Mouse (Mus musculus) B cell, adult 2 months (primary cell): ENCODE data around the gene Fam131a.

Source experiments
- DNase-seq, 2 experiments: peaks; one replicate each; pipeline ENCODE4 v3.0.0; 2022

The Fam131a gene

DNA sequence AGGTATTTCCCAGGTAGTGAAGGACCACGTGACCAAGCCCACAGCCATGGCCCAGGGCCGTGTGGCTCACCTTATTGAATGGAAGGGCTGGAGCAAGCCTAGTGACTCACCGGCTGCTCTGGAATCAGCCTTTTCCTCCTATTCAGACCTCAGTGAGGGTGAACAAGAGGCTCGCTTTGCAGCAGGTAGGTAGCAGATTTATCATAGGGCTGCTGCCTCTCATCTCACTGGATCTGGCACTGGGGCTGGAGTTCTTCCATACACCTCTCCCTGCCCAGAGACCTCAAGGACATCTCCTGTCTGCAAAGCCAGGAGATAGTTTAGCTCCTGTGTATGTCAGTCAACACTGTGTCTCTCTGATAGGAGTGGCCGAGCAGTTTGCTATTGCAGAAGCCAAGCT, 6.2 kb downstream of the Fam131a start:
- DNase-seq: no peak

DNA sequence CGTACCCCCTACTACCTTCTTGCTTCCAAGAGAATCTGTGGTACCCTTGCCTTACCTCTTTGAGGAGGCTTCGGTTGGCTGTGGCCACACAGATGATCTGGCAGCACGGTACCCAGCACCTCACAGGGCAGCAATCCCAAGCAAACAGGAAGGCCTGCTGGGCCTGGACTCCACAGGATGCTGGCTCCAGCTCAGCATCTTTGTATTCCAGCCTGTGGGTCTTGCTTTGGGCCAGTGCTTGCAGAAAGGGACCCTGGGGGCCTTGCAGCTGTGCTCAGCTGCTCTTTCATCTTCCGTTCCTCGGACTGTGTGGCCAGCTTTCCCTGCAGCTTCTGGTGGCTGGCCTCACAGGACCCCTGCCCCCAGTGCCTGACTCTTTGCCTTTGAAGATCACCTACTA, 7.0 kb downstream of the Fam131a start:
- DNase-seq: no peak

DNA sequence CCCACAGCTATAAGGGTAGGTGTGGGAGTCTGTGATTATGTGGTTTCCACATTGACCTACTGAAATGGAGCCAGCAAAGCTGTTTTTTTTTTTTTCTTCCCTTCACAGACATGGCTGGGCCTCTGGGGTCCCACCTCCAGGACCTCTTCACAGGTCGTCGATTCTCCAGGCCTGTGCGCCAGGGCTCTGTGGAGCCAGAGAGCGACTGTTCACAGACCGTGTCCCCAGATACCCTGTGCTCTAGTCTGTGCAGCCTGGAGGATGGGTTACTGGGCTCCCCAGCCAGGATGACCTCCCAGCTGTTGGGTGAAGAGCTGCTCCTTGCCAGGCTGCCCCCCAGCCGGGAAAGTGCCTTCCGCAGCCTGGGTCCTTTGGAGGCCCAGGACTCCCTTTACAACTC, 8.3 kb downstream of the Fam131a start:
- no peak for DNase-seq

DNA sequence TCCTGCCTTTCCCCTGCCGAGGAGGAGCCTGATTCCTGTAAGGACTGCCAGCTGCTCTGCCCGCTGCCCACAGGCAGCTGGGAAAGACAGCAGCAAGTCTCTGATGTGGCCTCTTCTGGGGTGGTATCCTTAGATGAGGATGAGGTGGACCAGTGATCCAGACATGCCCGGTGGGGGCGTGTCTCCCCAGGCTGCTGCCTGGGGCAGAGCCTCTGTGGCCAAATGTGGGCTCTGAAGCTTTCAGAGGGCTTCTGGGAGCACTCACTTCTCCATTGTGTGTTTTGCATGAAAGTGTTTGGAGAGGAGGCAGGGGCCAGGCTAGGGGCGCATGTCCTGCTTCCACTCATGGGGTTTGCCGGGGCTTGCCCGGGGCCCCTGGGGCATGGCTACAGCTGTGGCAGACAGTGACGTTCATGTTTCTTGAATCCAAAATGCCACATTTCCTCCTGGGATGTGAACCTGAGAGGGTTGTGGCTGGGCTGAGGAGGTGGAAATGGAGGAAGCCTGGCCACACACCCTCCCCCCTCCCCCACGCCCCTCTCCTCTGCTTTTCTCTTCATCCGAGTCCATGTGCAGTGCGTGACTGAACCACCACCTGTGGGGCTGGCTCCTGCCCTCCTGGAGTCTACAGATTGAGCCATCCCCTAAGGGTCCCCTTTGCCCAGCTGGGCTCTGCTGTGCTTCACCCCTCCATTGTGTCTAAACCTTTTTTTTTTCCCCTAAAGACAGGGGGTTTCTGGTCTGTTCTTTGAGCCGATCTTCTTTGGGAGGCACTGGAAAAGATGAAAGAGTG, 8.9 kb downstream of the Fam131a start:
- no peak for DNase-seq

DNA sequence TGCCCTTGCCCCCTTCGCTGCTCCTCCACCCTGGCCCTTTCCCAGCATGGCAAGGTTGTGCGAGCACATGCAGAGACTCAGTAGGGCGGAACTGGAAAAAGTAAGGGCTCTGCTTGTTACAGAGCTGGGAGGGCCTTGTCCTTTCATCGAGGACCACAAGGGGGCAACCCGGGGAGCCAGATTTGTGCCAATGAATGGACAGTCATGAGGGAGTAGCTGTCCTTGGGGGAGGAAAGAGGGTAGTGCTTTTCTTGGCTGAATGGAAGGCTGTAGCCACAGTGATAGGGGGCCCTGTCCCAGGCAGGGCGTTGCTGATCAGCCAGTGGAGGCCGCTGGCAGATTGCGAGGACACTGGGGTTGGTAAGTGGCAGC, 9.5 kb downstream of the Fam131a start:
- peak; percentile 62 to 66 for DNase-seq

DNA sequence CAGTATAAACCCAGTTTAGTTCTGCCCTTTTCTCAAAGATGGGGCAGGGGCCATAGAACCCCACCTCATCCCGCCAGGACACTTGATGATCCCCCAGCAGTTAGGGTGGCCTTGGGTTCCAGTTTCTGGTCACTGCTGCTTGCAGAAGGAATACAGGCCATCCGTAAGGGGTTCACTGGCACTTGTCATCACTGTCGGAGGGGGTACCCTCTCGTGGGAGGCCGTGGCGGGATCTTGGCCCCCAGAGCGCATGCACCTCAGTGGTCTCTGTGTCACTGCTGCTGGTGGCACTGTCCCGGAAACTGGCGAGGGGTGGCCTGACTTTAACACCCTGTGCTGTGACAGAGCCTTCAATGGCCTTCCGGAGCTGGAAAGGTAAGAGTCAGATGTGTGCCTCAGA, 10.0 kb downstream of the Fam131a start:
- DNase-seq: no peak

DNA sequence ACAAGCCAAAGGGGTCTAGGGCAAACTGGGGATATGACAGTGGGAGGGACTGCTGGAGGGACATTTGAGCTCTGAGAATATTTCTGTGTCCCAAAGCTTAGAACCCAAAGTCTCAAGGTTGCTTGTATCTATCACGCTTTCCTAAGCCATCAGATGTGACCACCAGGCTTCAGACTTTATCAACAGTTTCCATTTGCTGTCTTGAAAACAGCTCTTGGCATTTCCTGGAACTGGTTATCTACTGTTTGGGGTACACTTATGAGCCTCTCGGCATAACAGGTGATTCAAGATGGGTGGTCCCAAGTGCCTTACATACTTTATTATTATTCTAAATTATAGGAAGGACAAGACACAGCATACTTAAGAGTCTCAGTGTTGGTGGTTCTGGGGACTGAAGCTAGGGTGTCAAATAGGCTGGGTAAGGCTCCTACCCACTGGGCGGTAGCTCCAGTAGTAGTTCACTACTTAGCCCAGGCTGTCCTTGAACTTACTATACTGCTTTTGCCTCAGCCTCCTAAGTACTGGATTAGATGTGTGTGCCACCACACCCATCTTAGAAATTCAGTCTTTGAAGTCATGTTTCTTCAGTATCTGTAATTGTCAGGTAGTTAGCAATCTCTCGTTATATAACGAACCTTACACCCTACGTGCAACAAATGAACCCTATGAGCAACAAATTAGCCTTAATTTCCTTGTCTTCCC, 10.8 kb downstream of the Fam131a start:
- no peak for DNase-seq

DNA sequence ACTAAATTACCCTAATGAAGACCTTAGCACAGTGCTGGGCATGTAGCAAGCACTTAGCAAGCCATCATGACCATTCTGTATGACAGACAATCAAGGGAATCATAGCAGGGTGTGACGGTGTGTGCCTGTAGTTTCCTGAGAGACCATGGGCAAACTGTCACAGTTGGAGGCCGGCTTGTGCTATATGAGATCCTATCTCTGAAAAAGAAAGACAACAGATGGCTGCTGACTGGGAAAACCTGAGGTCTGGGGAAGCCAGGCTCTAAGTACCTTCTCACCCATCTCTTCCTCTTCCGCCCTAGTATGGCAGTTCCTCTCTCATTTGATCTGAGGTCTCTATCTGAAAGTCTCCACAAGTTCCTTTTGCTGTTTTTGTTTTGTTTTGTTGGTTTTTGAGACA, 12.7 kb downstream of the Fam131a start:
- DNase-seq: no peak

DNA sequence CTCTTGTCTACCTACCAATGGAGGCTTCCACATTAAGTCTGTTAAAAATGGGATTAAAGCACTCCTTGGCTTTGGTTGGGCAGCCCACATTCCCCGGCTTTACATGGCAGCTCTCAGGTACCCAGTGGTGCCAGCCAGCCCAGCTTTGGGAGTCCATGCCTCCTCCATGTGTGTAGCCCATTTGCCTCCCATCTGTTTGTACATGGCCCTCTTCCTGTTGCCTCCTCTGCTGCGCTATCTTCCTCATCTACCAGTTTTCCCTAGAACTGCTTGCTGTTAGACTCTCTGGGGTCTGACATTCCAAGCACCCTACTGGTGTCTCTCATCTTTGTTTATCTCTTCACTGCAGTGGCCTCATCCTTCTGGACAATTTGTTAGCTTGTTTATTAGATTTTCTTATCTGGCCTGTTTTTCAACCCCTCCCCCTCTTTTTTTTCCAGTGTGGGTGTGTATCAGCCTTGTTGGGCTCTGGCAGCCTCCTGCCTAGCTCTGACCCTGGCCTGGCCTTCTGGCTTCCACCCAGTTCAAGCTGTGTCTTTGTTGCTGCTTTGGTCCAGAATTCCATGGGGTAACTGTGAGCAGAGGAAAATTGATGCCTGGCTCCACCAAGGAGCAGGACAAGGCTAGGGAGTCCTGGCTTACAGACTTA, 13.5 kb downstream of the Fam131a start:
- no peak for DNase-seq

DNA sequence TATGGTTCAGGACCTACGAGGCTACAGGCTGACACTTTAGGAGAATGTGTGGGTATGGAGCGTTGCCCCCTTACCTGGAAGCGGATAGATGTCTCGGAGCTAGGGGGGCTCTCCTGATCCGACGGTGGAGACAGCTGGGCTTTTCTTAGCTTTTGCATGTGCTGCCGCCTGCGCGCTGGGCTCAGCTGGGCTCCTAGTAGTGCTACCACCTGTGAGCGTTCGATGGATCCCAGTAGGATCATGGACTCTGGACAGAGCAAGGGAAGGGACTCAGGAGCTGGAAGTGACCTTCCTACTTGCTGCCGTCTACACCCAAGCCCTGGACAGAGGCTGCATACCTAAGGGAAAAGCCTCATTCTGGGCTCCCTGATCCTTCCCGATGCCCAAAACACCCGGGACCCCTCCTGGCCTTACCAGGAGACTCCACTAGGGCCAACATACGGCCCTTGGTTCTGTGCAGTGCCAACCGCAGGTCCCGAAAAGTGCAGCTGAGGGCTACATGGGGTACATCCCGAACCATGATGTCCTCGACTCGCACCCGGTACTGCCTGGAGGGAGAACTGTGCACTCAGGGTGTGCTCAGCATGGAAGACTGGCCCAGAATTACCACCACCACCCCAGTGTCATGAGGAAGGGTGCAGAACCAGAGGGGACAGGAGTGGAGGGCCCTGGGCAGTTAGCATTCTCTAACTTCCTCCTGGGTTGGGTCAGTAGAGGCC, 15.3 kb downstream of the Fam131a start:
- DNase-seq: no peak

DNA sequence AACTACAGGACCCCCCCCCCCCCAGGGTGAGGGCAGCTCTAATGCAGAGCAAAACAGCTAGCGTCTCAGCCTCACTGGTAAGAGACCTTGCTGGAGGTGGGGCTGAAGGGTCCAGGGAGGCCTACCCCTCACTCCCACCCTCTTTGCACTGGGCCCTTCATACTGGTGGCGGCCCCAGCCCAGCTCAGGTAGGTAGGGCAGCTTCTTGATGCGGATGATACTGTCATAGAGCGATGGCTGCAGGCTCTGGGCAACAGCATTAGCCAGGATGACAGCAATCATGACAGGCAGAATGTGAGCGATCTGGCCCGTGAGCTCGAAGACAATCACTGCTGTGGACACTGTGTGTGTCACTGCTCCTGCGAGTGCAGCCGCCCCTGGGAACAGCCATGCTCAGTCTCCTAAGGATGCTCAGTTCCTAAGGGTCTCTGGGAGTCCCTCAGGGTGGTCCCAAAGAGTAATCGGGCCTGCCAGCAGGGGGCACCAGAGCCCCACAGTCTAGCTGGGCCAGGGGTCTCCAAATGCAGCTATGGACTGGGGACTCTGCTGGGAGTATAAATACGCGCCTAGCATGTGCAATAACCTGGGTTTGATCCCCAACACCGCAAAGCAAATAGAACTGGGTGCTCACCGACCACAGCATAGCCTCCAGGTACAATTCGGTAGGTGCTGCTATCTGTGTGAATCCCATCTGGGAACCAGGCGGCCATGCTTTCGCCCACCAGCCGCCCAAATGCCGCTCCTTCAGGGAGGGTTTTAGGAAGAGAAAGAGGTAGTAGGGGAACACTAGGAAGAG, 16.1 kb downstream of the Fam131a start:
- peak; percentile 60 to 65 for DNase-seq

DNA sequence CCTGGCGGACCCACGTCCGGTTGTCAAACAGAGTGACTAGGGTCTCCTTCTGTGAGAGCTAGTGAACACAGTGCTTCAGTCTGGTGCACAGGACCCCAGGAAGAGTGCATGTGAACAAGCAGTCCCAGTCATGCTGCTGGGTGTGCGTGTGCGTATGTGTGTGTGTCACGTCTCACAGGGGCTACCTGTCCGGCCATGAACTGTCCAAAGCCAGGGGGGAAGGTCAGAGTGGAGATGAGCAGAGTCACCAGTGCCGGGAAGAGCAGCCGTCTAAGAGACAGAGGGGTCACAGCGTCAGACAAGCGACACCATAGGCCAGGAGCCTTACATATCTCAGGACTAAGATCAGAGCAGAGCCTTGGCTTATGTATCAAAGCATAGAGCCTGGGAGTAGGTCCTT, 17.3 kb downstream of the Fam131a start:
- DNase-seq: no peak

DNA sequence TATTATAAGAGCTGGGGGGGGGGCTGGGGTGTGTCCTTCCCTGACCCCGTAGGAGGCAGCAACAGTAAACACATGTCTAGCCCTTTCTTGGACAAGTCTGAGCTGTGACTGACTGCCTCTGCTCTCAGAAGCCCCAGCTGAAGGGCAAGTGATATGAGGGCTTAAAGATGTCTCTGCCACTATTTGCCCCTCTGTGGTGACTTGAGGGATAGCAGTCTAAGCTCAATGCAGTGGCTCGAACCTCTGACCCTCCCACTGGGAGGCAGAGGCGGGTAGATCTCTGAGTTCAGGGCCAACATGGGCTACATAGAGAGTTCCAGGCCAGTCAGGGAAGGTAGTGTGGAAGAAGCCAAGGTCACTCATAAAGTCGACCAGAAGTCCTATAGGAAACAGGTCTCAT, 17.8 kb downstream of the Fam131a start:
- DNase-seq: no peak

DNA sequence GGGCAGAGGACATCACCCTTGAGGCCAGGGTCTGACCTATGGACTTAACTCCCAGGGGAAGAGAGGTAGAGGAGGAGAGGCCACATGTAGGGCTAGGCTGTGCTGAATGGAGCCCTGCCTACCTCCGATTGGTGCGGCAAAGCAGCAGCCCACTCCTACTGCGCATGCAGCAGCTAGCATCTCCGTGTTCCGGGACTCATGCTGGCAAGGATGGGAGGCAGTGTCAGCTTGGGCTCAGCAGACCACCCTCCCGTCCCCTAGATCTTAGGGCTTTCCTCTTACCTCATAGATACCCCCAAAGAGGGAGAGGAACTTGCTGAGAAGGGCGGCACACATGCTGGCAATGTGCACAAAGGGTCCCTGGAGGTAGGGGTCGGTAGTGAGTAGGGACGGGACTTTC, 19.1 kb downstream of the Fam131a start:
- DNase-seq: no peak

DNA sequence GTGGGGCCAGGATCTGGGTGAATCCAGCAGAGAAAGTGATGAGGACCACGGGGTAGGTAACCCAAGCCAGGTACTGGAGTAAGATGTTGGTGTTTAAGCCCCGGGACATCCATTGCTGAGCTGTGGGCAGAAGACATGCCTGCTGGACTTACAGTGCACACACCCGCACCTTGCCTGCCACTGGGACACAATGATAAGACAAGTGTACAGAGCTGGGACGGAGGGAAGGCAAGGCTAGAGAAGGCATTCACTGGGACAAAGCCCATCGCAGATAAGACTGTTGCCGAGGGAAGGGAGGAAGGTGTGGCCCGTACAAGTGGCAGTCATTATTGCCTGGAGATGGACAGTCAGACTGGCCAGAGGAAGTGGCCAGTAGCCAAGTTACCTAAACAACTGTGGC, 19.8 kb downstream of the Fam131a start:
- no peak for DNase-seq

DNA sequence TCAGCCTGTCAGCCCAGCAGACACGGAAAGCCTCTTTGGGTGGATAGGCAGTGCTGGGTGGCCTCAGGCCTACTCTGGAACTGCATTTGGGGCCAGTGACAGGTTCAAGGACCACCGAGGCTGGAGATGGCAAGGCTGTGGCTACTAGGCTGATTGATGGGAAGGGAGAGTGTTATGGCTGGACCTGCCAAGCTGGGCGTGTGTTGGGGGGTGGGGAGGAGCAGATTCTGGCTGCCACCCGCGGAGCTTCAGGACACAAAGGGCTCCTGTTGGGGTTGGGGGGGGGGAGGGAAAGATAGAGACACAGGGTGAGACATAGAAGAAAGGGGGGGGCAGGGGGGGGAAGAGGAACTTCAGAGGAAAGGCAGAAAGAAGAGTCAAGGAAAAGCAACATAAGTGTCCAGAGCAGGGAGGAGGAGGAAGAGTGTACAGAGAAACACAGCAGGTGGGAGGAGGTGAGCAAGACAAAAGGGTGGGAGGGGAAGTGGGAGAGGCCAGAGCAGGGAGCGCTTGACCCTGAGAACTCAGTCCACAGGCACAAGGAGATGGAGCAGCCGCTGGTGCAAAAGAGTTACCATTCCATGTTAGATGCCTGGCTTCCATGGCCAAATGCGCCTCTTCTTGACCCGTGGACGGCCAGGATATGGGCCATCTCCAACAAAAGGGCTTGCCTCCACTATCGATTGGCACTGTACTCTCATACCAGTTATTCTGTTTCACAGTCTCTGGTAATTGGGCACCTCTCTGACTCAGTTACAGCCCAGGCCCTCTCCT, 21.5 kb downstream of the Fam131a start:
- DNase-seq: no peak

DNA sequence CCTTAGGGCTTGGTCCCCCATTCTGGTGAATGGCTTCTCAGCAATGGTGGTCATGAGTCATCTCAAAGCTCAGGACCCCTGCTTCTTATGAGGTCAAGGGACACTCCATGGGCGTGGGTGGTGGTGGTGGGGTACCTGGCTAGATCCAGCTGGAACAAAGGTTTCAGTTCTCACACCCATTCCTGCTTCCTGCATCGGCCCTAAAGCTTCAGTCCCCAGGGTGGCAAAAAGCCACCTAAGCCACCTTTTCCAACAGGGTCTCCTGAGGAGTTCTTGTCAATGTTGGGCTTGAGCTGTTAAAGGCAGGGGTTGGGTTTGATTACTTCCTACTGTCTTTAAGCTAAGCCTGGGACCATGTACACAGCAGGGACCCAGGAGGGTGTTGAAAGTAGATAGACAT, 22.1 kb downstream of the Fam131a start:
- no peak for DNase-seq

DNA sequence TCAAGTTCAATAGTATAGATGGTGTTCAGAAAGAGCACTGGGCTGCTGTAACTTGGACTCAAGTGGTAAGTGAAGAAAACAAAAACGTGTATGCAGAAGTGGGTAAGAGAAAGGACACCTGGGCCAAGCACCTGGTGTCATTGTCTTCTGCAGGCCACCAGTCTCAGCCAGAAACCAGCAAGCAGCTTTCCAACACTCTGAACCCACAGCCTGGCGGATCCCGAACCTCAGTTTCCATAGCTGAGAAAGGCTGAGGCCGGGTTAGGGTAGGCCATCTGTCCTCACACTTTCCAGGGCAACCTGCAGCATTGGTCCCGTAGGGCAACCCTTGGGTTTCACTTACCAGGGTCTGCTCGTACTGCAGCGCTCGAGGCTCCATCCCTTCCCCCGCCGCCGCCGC, 22.5 kb downstream of the Fam131a start:
- no peak for DNase-seq

DNA sequence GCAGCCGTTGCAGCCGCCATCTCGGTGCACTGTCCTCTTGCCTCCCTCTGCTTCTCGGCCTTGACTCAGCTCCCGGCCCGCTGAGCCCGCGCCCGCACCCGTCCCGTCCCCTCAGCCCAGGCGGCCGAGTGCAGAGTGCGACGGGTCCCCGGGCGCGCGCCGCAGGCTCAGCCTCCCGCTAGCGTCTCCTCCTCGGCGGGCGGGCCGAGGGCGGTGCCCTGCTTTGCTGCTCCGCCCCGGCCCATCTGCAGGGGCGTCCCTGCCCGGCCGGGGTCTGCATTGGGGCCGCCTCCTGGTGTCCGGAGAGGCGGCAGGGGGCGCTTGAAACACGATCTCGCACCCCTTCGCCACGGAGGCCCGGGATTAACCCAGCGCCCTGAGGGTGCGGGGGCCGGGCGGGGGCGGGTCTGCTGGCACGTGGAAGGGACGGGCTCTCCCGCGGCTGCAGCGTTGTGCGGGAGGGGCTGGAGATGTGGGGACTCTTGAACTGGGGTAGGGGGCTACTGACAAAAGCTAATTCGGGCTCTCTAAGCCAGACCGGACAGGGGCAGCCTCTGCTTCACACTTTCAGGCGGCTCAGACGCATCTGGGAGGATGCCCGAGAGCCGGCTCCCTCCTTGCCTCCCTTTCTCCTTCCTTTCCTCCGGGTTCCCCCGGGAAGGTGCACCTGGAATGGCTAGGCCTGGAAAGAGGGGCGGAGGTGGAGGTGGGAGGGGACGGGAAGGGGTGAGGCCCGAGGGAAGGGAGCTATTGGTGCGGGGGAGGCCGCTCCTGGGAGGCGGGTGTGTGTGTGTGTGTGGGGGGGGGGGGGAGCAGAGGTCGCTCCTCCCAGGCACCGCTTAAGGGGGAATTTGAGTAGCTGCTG, 23.2 kb downstream of the Fam131a start:
- peak; percentile 51 to 56 for DNase-seq

DNA sequence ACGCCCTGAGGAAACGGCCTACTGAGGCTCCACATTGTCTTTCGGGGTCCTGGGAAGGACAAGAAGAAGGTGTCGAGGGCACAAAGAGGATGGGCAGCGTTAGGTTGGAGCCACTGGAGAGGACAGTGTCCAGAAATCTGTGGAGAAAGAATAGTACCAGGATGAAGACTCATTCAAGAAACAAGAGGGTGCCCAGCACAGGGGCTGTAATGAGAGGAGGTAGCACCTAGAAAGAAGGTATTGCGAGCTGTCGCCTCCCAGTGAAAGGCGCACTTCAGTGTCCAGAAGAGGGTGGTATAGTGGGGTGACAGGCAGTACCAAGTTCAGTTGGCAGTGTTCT, 23.8 kb downstream of the Fam131a start:
- DNase-seq: no peak
